Mouse (Mus musculus) right cerebral cortex, postnatal 25 days (tissue): Measurements from ENCODE around the gene Btk.
"Not testable (repeated sequence)": the region's sequence is repeated elsewhere in the genome, so short reads cannot be mapped to it uniquely, and the experiment has no call there.

Source experiments
- DNase-seq: peaks from one replicate; pipeline ENCODE4 v3.0.0; 2022

The Btk gene

DNA sequence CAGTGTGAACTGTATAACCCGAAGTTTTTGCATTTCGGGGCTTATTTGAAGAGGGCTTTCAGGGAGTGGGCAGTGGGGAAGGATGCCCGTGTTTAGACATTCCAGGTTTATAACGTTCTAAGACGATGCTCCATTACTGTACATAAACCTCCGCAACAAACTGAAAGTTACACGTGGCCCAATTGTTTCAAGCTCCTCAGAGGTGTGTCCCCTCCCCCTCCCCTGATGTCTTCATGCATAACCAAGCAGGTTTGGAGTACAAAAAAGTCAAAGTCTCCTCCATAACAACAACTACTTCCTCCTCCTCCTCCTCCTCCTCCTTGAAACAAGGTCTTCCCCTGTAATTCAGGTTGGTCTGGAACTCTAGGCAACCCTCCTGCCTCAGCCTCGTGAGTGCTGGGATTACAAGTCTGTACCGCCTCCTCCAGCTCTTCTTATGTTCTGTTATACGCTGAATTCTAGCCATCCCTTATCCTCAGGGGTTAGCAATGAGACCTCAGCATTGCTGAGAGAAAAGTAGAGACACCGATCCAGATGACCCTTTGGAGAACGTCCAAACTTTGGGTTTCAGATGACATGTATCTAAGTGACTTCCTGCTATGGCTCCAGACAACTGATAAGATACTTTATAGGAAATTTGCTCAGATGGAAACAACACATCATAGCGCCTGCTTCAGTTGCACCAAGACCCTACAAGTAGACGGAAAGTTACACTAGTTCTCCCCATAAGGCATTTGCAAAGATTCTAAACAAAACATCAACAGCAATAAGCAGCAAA lies 2.7 kb downstream of the Btk start:
- DNase-seq: no peak

DNA sequence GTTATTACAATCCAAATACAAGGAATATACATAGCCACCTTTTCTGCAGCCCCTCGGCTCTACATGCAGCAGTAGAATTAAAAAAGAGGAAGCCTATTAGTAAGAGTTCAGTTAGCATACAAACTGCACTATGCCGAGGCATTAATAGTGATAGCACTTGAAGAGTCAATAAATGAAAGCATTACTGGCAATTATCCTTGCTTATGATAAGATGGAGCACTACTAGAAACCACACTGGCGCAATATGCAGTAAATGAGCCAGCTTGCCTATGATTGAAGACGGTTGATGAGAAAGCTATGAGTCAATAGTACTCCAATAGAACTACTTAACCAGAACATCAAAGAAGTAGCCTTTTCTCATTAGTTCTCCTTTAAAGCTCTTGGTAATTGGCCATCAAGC lies 5.5 kb downstream of the Btk start:
- DNase-seq: no peak

DNA sequence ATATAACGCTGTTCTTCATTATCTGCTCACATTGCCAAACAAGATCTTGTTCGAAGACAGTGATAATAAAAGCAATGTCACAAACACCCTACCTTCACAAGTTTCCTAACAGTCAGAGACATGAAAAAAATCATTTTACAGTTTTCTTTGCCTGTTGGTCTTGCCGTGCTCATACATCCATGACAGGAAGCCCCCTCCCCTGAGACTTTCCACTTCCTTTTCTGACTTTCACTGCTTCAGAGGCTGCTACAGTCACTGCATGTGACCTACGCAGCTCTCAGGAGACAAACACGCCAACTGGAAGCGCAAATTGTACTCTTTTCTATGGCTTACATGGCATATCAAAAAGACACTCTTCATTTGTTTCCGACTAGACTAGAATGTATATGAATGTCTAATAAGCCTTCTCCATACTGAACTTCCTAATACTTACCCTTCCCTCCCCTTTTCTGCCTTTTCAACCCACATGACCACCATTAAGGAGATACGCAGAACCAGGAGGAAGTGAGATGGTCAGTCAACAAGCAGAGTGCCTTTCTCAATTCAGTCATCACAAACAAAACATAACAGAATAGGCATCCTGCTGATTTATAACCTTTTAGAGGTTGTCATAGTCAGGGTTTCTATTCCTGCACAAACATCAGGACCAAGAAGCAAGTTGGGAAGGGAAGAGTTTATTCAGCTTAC lies 16.7 kb downstream of the Btk start:
- no peak for DNase-seq

DNA sequence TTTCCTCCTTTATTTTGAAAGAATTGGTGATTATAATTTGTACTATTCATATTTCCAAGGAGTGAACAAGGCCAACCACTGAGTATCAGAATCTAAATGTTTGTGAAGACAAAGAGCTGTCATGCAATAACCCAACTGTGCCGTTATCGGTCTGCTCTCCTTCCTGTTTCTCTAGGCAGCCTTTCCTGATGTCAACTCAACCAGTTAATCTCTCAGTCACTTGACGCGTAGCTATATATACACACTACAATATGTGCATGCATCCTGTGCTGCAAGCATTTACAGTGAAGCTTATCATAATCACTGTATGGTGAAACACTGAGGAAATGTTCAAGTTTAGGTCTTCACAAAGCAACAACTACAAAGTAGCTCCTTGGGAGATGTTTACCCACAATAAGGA lies 19.0 kb downstream of the Btk start:
- no peak for DNase-seq

DNA sequence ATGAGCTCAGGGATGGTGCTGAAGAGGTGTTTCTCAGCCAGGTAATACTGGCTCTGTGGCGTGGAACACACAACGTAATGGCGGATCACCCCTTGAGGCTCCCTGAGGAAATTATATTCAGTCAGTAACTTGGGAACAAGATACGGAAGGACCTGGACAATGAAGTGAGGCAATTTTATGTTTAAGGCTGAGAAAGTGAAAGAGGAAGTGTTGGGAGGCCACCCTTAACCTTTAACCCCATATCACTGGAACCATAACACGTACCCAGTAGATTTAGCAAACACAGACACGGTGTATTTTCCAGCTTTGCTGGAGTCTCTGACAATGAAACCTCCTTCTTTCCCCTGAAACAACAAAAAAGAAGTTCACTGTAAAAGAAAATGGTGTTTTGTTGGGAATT lies 28.9 kb downstream of the Btk start:
- DNase-seq: no peak

DNA sequence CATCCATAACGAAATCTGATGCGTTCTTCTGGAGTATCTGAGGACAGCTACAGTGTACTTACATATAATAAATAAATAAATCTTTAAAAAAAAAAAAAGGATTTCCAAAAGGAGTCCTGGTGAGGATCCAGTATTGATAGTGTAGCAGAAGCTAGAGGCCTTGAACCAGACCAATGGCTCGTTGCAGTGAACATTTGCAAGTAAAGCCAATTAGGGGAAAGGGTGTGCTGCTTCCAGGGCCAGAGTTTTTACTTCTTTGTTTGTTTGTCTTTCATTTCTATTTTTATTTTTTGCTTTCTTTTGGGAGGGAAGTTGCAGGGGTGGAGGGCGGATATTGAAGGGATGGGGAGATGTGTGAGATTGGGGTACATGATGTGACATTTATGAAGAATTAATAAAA lies 30.0 kb downstream of the Btk start:
- no peak for DNase-seq

DNA sequence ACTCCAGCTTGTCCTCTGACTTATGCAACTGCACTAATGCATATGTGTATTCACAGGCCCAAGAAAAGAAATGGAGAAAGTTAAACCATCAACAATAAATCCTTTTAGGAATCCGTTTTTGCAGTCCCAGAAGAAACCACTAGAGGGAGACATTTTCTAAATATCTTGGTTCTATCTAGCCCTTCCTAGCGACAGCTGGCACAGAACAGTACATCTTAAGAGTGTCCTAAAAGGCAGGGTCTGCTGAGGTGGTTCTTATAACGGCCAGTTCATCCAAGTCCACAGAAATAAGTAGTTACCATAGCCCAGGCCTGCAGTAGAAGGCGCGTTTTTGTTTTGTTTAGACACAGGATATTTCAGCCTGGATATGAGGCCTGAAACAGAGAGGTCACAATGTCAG lies 32.5 kb downstream of the Btk start:
- DNase-seq: no peak

DNA sequence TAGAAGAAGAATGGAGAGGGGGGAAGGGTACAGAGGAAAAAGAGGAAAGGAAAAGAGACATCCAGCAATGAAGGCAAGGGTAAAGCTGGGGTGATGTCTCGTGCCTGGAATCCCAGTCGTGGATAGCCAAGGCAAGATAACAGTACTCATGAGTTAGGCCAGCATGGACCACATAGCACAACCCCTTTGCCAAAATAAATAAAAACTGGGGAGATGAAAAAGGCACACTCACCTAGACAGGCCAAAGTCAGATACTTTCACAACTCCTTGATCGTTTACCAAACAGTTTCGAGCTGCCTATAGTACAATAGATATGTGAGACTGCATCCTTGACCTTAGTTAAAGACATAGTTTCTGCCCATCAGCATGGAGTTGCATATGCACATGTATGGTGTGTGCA lies 36.0 kb downstream of the Btk start:
- DNase-seq: no peak

DNA sequence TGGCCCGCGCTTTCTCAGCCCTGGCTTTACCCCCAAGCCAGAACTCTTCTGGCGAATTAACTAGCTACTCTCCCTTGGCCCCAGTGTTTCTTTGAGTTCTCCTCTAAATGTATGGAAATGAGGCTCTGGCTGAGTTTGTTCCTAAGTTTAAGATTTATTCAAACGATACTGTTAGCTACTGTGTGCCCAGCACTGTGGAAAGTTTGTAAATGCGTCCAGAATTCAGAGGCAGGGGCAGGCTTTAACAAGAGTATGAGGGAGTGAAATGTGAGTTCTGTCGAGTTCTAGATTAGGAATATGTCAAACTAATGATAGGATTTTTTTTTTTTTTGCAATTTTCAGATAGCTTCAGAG lies 41.4 kb downstream of the Btk start:
- no peak for DNase-seq

DNA sequence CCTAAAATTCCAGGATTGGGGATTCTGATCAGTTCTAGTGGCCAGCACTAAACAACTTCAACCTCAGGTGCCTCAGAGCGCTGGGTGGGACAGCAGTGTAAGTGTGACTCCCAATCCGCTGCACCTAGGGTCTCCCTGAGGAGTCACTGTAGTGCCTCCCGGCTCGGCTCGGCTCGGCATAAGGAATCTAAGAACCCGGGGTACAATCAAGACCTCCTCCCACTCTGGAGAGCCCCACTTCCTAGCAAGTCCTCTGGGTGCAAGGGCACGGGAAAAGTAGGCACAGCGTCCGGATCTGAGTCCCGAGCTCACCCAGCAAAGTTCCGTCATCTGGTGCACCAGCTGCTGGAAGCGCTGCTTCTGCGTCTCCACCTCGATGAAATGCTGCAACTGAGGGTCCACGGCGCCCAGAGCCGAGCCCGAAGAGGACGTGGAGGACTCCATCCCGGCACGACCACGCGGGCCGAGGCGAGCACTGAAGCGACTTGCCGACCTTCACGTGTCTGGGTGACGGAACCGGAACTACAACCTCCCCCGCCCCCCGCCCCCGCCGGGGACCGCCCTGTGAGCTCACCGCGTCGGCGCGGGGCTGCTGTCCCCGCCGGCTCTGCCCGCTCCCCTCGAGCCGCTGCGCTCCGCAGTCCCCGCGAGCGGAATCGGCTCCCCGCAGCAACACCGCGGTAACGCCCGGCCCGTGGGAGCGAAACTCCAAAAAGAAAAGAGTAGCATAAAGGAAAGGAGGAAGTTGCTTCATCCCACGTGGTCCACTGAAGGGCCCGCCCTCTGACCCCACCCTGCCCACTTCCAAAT lies 42.0 kb downstream of the Btk start, which contains the start of gene Timm8a1:
Gene Timm8a1 (minus strand): TSS at position 721 of the 810 bp plus-strand sequence.
- peak; percentile 43 for DNase-seq

DNA sequence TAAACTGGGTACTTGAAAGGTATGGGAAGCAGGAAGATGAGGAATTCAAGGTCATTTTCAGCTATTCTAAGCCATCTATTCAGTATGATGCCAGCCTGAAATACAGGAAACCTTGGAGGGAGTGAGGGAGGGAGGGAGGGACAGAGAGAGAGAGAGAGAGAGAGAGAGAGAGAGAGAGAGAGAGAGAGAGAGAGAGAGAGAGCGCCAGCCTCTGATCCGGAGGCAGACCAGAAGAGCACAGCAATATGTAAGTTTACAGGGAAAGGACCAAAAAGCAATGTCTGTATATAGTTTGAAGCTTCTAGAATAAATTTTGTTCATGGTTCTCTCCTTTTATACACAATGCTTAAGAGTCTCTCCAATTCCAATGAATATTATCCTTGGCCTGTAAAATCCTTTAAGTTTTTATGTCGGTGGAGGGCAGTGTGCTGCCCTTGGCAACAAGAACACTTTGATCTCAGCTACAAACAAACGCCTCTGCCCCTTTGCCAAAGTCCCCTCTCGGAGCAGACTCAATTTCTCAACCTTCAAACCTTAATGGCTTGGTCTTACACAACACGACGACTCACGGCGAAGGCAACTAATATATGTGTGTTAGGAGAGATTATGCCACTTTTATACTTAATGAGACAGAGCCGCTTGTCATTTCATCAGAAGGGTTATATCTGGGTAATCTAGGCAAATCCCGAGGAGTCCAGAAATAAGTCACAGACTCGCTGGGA lies 42.8 kb downstream of the Btk start:
- DNase-seq: no peak

DNA sequence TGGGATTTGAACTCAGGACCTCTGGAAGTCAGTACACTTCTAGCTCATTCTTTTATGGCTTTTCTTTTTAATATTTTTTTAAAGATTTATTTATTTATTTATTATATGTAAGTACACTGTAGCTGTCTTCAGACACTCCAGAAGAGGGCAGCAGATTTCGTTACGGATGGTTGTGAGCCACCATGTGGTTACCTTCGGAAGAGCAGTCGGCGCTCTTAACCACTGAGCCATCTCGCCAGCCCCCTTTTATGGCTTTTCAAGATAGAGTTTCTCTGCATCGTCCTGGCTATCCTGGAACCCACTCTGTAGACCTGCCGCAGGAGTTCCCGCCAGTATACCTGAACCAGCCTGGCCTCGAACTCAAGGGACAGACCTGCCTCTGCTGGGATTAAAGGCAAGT lies 43.6 kb downstream of the Btk start:
- DNase-seq: not testable (repeated sequence)

DNA sequence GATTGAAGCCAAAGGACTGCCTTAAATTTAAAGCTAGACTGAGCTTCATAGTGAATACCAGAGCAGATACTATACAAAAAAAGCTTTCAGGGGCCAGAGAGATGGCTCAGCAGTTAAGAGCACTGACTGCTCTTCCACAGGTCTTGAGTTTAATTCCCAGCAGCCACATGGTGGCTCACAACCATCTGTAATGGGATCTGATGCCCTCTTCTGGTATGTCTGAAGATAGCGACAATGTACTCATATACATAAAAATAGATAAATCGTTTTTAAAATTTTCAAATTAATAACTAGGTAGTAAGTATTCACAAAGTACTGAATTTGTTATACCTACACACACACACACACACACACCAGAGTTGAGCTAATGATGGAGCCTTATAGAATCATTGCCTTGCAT lies 50.0 kb downstream of the Btk start:
- DNase-seq: no peak

DNA sequence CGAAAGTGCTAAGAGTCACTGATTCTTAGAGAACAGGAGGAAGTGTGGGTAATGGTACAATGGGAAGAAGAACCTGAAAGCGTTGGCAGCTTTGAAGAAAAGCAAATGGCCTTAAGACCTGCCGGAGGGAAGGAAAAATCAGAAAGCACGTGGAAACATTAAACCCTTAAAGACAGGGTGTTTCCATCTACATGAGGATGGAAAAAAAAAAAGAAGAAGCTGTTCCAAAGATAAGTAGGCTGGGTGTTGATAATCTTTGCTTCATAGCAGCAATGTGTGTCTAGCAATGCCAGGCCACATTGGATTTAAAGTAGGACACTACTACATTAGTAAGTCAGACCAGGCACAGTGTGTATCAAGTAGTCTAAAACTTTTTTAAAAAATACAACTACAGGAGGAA lies 58.1 kb downstream of the Btk start:
- no peak for DNase-seq

DNA sequence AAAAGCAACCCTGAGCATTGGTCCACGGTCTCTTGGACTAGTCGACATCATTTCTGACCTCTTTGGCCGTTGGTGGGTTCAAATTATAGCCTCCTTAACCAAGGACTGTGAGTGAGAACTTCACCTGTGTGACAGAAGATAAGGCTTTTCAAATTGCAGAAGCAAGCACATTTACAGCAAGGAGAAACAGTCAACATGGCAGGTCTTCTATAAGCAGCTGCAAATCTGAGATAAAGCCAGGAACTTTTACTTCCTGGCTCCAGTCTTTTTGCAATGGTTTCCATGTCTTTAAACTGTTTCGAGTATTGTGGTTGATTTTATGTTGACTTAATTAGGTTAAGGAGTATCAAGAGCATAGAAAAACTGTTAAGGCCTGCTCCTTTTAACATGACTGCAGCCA lies 59.6 kb downstream of the Btk start:
- no peak for DNase-seq

DNA sequence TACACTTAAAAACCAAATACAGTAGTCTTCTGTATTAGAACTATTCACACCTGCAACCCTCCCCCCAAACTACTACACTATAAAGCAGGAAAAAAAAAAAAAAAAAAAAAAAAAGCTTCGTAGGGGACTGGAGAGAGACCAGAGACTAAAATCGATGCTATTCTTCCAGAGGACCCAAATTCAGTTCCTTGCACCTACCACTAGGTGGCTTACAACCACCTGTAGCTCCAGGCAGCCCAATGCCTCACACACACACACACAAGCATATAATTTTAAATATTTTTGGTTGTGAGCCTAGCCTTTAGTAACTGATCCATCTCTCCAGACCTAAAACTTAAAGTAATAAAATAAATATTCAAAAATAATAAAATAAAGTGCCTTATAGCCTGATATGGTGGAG lies 73.9 kb downstream of the Btk start:
- no peak for DNase-seq

DNA sequence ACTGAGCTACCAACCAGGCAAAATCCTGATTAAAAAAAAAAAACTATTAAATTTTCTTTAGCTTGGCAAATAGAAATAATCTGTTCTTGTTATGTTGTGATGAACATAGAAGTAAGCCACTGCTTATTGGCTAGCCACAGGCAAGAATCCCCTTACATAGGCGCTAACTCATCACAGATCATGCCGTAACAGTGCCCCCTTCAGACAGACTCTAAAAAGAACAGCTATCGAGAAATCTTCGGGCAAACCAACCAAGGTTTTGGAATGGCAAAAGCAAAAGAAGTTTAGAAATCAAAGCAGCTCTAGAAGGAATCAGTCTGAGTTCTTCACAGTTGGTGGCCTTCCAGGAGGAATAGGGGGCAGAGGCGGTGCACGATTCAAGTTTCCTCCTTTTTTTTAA lies 75.4 kb downstream of the Btk start:
- no peak for DNase-seq

DNA sequence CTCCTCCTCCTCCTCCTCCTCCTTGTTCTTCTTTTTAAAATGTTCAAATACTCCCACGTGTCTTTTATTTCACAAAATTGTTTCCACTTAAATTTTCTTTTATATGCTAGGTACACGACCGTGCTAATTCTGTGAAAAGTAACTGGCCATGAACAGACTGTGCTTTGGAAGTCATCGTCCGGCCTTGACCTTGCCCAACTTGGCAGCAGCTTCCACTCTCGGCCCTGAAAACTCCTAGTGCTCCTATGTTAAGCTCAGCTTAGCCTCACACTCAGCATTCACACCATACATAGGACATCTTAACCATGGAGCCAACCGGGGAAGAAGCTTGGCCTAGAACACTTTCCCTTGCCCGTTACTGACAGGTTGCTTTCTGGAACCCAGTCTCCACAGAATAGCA lies 82.7 kb downstream of the Btk start:
- no peak for DNase-seq
